Mouse (Mus musculus) gastrocnemius, postnatal 10 days (tissue): Measurements from ENCODE around the gene Lin28b. TPM values are rescaled to one million over a fixed set of nuclear protein-coding genes. Genes with fewer than 3 reads are reported as not detected.
A peak's percentile ranks its signal among the peaks of the same experiment; 100 is the strongest.
"Not testable (repeated sequence)": the region's sequence is repeated elsewhere in the genome, so short reads cannot be mapped to it uniquely, and the experiment has no call there.

Experiments
- DNase-seq: peaks from one replicate; pipeline ENCODE4 v3.0.0; 2021; ENCODE audit warnings: mixed read lengths
- total RNA-seq, 2 experiments: library from RNA; stranded (reverse); gene quantifications; 2 replicates each; pipeline ENCODE4 v1.2.3; 2021

Gene Lin28b
- total RNA-seq, 2 experiments from 2014 or later = not detected

DNA sequence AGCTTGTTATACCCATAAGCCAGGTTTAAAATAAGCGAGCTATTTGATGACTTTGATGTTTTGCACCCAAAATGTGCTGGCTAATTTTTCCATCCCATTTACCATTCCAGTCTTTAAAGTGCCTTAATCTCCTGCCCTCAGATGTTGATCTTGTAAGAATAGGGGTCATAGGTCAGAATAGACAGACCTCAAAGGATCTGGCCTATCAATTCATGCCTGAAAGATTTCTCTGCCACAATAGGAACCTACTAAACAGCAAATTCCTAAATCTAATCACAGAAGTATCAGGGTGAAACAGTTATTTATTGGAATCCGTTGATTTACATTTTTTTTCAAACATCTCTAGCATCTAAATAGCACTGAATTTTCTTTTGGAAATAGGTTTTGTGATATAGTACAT, 74.5 kb downstream of the Lin28b start:
- DNase-seq = no peak

DNA sequence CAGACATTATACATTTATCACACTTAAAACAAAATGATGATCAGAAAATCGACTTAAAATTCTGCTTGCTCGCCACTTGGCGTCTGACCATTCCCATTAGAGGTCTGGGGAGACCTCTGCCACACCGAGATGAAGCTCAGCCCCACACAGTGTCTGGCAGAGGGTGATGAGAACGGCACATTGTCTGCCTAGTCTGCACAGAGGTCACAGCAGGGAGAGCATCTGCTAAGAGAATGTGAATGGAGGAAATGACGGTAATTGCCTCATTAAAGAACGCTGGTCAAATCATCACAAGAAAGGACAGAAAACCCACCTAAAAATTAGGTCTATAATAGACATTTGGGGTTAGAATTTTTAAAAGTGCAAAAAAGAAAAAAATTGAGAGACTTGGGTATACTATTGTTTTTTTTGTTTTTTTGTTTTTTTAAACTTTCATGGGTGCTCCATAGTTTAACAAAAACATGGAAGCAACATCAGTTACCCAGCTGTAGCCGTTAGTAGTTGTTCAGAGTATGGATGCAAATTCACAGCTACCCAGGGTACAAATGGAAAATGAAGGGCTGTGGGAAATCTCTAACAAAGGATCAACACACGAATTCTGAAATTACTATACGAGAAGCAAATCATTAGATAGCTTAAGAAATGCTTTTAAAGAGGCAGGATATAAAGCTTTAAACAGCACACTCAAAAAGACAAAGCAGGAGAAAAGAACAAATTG, 75.4 kb downstream of the Lin28b start:
- no peak for DNase-seq

DNA sequence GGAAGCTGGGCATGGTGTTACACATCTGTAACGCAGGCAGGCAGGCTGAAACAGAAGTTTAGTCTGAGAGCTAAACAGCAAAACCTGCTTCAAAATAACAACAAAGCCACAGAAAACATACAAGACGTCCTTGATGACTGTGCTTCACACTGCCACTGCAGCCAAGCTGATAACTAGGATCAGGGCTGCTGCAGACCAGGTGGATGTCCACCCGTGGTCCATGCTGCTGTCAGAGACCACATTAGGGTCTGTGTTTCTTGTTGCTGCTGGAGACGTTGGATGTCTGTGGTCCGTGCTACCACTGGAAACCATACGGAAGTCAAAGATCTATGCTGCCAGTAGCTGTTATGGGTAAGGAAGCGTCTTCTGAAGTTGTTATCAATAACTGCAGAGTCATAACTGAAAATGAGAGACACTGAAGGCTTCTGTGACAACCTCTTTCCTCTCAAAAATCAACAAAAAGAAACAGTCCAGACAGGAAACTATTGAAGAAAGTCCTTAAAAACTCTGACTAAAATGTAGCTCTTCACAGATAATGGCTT, 86.4 kb downstream of the Lin28b start:
- no peak for DNase-seq

DNA sequence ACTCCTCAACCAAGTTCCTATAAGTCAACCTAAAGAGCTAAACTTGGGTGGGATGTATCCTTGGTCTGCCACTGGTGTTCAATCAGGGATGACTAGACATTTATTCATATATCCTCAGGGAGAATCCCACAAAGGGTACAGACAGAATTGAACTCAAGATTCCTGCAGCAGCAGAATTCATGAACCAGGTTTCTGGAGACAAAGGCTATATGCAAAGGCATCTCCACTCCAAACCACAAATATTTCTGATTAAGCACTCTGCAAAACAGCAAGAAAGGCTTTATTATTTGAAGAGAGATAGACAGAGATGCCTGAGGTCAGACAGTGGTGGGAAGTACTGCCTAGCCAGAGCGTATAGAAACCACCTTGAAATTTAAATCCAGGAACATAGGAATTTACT, 88.0 kb downstream of the Lin28b start:
- DNase-seq = no peak

DNA sequence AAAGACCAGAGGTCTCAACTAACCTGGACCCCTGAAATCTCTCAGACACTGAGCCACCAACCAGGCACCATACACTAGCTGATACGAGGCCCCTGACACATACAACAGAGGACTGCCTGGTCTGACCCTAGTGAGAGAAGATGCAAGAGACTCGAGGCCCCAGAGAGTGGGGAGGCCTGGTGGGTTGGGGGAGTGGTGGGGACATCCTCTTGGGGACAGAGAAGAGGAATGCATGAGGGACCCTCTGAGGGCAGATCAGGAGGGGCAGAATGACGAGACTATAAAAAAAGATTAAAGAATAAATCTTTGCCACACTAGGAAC, 103.6 kb downstream of the Lin28b start:
- DNase-seq = no peak

DNA sequence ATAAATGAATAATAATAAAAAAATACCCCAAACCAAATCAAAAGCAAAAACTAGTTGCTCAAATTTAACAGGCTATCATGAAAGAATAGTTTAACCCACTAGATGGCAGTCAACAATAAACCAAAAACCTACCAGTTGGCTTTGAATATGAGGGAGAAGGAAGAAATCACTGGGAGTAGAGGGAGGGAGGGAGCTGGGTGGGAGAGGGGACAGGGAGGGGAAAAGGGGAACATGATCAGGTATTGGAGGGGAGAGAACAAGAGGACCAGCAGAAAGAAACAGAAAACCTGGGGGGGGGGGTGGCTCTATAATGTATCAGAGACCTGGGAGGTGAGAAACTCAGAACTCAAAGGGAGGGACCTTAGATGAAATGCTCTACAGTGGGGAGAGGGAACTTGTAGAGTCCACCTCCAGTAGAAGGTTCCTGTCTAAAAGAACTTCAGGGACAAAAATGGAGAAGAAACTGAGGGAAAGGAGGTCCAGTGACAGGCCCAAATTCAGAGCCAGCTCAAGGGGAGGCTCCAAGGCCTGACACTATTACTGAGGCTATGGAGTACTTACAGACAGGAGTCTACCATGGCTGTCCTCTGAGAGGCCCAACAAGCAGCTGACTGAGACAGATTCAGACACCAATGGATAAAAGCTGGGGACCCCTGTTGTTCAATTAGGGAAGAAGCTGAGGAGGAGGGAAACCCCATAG, 104.1 kb downstream of the Lin28b start:
- DNase-seq = no peak

DNA sequence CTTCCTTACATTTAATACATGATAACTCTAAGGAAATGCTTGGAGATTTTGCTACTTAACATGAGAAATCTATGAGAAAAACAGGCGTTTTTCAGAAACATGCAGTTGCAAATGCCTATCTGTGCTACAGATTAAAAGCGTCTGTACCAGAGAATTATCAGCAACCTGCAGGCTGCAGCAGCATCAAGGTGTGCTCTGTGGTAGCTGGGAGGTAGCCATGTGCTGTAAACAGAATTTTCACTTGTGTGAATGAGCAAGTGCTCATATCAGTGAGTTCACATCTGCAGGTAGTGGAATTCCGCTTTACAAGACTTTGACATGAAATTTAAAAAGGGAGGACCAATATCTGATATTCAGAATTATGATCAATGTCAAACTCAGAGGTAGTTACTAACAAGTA, 107.9 kb downstream of the Lin28b start:
- no peak for DNase-seq

DNA sequence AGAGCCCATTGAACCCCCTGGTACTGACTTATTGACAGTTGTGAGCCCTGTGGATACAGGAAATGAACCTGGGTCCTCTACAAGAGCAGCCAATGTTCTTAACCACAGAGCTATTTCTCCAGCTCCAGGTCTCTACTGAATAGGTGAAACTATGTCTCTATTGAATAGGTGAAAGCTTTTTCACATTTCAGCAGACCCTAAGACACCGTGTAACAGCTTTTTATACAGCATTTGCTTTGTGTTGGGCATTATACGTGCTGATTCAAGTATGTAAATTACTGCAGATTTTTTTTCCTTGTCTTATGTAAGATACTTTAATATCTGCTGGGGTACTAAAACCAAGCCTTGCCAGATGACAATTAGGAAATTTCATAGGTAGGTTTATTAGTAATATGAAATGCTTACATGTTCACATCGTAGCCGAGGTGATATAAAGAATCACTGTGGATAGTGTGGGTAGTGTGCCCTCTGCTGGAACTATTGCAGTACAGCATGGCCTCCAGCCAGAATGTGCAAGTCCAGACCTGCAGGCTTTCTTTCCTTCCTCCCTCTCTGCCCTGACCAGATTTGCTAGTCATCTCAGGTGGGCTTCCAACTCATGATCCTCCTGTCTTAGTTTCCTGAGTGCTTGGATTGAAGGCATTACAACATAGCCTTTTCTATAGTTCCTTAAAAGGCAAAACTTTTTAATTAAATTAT, 113.1 kb downstream of the Lin28b start:
- DNase-seq = peak; percentile 62

DNA sequence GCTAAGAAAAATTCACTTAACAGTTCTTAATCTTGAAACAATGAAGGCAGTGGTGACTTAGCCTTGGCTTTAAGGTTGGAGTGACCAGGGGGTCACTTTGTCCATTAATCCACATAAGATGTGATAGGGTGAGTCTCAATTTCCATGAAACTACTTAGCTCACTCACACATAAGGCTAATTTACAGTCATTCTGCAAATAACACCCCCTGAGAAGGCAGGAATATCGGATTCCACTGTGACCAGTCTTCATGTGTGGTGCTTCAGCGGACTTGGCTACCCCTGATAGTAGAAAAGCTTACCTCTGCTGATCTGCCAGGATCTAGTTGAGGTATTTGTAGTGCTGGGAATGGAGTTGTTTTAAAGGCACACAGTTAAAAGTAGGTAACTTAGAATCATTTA, 115.7 kb downstream of the Lin28b start:
- no peak for DNase-seq

DNA sequence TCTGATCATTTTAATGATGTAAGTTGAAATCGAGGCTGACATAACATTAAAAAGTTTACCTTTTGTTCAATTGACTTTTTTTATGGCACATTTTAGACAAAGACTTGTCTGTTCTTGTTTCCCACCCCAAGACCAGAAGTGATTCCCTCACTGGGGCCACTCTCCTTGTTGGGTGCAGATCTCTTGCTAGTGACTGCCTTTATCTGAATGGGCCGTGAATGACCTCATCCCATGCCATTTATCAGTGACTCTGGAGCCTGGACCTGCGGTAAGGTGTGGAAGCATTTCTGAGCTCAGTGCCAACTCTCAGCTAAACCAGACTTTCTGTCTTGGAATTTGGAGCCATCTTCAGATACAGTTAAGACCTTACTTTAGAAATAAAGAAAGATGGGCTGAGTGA, 116.6 kb downstream of the Lin28b start:
- DNase-seq = no peak

DNA sequence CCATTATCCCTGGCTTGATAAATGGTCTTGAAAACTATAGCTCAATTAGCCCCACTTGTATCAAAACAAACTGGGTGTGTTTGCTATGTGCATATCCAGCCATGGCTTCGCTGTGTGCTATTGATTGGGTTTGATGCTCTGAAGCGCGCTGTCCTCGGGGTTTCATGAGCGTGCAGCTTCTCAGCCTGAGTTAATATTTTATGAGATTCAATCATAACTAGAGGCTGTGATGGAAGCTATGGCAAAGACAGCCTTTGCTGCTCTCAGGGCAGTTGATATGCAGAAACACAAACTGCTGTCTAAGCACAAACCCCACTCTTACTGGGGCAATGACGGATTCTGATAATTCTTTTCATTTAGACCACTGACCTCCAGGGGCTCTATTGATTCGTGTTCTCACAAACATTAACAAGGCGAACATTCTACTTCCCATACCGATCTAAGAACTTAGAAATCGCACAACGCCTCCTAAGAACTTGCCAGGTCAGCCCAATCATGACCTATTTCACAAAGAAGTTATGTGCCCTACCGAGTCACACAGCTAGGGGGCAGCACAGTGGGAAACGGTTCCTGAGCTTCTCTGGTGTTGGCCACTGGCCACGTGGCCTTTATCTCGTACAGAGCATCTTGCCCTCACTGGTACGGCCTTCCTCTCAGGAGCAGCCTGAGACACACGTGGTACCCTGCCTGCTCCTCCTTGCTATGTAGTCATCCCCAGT, 119.0 kb downstream of the Lin28b start:
- no peak for DNase-seq

DNA sequence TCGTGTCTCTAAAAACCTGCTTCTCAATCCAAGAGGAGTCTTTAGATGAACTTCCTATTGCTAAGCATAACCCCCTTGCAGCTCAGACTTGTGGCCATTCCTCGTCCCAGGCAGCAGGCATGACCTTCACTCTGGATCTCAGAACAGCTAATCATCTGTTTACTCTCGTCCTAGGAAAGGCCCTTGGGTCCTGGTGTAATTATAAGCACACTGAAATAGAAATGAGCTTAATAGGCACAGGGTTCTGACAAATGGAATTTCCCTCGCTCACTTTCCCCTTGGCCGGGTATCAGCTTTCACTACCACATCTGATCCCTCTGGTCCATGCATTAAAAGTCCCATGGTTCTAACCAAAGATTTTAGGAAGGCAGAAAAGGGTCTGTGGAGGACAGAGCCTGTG, 122.8 kb downstream of the Lin28b start:
- DNase-seq = no peak

DNA sequence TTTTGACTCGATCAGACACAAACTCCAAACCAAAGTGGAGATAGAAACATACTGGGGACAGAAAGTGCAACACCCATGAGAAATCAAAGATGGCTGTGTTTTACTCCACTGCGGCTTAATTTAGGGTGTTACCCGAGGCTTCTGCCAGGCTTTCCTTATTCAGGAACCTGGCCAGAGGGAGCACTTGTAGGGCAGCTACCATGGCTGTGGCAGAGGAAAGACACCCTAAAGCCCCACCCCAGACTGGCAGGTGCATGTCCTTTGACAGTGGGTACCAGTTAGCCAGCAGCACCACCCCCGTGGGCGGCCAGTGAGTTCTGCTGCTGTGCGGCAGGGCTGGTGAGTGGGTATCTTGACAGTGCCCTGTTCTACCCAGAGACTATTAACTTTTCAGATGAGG, 130.1 kb downstream of the Lin28b start:
- no peak for DNase-seq

DNA sequence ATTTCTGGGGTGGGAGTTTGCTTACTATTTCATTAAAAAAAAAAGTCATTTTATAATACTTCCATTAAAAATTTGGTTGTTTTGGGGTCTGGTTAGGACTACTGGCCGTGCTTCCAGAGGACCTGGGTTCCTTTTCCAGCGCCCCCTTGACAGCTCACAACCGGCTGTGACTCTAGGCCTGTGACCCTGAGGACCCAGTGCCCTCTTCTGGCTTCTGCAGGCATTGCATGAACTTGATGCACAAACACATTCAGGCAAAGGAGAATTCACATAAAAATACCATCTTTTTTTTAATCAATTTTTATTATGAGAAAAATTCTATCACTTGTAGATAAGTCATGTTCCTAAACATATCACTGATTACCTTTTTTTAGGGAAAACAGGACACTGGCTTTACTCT, 138.1 kb downstream of the Lin28b start:
- not testable (repeated sequence) for DNase-seq

DNA sequence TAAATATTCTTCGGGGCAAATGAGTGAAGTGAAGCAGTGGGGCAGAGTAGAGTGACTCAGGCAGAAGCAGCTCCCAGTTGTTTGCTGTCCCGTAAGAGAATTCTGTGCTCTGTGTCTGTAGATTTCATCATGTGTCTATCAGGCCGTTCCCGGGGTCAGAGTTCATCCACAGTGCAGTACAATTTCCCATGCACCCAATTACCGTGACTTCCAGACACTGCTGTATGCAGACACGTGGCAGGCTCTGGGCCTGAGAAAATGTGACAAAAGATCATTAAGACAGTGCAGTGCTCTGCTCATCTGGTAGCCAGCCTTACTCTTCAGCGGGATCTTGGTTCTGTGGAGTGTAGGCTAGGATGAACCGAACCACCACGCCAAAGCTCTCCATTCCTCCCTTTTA, 141.0 kb downstream of the Lin28b start:
- DNase-seq = no peak

DNA sequence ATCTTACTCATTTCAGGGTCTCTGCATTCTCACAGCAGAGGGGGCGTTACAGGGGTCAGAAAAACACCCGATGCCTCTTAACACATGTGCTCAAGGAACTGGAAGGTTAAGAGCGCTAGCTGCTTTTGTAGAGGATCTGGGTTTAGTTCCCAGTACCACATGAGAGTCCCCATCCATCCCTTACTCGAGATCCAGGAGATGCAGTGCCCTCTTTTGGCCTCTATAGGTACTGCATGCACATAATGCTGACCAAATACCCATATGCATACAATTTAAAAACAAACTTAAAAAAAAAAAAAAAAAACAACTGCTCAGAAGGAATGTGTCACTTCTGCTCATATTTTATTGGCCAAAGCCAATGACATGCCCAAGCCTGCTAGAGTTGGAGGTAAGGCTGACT, 141.8 kb downstream of the Lin28b start:
- no peak for DNase-seq

DNA sequence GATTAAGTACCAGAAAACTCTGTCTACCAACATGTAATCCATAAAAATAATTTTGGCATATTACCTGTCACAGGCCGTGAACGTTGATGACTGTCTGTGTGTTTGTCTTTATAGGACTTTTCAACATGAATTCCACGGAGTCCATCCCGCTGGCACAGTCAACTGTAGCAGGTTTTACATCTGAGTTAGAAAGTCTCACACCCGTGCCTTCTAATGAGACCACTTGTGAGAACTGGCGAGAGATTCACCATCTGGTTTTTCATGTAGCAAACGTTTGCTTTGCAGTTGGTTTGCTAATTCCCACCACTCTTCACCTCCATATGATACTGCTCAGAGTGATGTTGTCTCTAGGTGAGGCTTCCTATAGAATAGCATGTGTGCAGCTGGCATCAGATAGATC, 147.1 kb downstream of the Lin28b start:
- DNase-seq = no peak

DNA sequence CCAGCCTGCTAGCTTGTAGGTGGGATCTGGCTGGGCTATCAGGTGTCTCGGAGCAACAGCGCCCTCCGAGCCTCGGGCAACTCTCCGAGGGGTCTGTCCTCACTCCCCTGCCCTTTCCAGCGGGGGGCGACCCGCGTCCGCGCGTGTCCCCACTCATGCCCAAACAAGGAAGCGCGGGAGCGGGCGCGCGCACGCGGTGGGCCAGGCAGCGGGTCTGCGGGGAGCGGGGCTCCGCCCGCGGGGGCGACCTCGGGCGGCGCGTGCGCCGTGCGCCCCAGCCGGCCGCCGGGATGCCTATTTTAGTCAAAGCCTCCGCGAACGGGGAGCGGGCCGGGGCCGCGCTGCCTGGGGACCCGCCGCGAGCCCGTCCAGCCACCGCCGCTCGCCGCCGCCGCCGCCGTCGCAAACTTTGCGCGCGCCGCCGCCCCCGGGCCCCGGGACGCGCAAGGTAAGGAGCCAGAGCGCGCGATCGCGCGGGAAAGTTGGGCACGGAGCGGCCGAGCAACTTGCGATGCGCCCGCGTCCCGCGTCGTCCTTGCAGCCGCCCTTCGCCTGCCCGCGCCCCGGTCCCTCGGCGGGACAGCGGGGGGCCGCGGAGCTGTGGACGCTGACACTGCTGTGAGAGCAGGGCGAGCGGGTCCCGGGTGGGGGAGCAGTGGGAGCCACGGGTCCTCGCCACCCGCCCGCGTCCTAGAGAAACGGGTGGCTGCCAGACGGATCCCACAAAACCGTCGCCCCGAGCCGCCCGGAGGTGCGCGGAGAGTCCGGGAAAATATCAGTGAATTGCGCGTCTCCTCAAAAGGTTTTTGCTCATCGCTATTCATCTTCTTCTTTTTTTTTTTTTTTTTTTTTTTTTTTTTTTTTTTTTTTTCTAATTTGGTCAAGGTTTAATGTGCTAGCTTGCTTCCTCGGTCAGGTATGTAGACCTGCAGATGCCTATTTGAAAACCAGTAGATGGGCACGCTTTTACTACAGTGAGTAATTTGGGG, 150.5 kb downstream of the Lin28b start, which contains the start of gene Bves:
TSS of gene Bves (plus strand) at position 339 of the 989 bp plus-strand sequence.
- peak; percentile 64 for DNase-seq

DNA sequence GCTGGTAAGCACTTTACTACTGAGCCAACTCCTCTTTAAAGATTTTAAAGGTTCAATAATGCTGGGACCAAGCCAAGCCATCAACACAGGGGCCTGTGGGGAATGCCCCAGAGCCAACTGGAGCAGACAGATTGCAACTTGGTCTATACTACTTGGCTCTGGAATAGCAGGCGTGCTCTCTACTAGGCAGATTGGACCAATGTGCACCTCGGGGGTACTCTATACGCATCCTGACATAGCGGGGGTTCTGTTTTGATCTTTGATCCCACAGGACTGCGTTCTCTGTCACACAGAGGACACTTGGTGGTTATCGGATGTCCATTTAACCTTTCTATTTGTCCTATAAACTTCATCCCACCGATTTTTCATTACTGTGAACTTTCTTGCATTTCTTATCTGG, 151.3 kb downstream of the Lin28b start:
- DNase-seq = no peak

DNA sequence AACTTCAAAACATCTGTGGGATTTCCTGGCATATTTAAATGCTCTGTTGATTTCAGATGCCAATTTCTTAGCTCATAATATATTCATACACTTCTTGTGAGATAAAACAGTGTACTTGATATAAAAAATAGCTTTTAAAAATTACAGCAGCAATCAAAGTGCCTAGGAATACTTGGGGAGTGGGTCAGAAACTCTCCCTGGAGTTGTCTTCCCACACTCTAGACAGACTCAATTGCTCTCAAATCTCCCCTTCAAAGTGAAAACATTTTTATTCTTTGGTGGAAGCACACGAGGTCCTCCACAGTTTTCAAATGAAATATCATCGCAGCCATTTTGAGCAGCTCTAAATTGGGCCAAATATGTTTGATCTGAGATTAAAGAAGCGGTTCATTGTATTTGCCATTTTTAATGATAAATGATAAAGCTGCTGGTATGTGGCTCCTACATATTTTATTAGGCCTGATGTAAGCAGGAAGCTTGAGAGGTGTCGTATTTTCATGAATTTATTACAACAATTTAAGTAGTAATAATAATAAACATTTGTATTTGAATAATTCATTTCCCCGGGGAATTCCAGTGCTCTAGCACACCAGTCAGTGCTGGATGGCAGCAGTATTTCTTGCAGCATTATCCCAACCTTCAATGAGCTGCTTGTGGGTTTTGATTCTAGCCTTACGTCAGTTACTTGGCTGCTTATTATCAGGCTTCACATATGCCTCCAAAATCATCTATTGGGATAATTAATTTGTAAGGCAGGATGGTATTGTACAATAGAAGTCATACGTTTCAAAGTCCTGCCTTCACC, 157.8 kb downstream of the Lin28b start:
- no peak for DNase-seq
